Mouse (Mus musculus) liver, postnatal 0 days (tissue): Measurements from ENCODE around the gene Atp5h.

ENCODE experiments used
- CTCF ChIP-seq: sonication (generic); IDR thresholded peaks from 2 replicates; pipeline ENCODE4 v1.5.1; 2016; ENCODE audit warnings: antibody characterized with exemption, low read depth
- EP300 ChIP-seq: IDR thresholded peaks from 2 replicates; pipeline ENCODE4 v1.6.1; 2016; ENCODE audit warnings: antibody characterized with exemption, low read depth, mild to moderate bottlenecking

- 0 out of 2 replicates have a peak, but pooled peaks have one; percentile 2 for TF ChIP-seq CTCF
- TF ChIP-seq EP300 = no peak
These were observed 41.9 kb downstream of the Atp5h start for GRCm38 (mm10) chr11:115377854-115378253.
